Mouse (Mus musculus) CD4-positive helper T cell, adult 2 months (primary cell): ENCODE data around the gene Tmem104.

Source experiments
- DNase-seq: peaks from one replicate; pipeline ENCODE4 v3.0.0-alpha.2; 2012; ENCODE audit warnings: low read depth, missing footprints, low spot score

The Tmem104 gene

GRCm38 (mm10) chr11:115264862-115265668 lies 77.8 kb downstream of the Tmem104 start:
- DNase-seq: peak; percentile 51

GRCm38 (mm10) chr11:115265771-115266399 lies 78.6 kb downstream of the Tmem104 start:
- DNase-seq: peak; percentile 29

GRCm38 (mm10) chr11:115266400-115266778 lies 79.1 kb downstream of the Tmem104 start:
- DNase-seq: peak; percentile 24

GRCm38 (mm10) chr11:115267061-115267883 lies 80.0 kb downstream of the Tmem104 start, which contains the start of gene Grin2c:
TSS of gene Grin2c (minus strand) at chr11:115267243.
- DNase-seq: no peak

GRCm38 (mm10) chr11:115267958-115268357 lies 80.7 kb downstream of the Tmem104 start:
- no peak for DNase-seq

GRCm38 (mm10) chr11:115269330-115270066 lies 82.2 kb downstream of the Tmem104 start:
- DNase-seq: no peak

- peak; percentile 59 for DNase-seq
These were observed 83.0 kb downstream of the Tmem104 start for GRCm38 (mm10) chr11:115270148-115270861.

GRCm38 (mm10) chr11:115271052-115271451 lies 83.8 kb downstream of the Tmem104 start:
- DNase-seq: no peak

- no peak for DNase-seq
These were observed 84.2 kb downstream of the Tmem104 start for GRCm38 (mm10) chr11:115271481-115271880.

GRCm38 (mm10) chr11:115272894-115273498 lies 85.7 kb downstream of the Tmem104 start:
- no peak for DNase-seq

GRCm38 (mm10) chr11:115273735-115274134 lies 86.4 kb downstream of the Tmem104 start:
- no peak for DNase-seq

GRCm38 (mm10) chr11:115274178-115274577 lies 86.9 kb downstream of the Tmem104 start:
- no peak for DNase-seq

- DNase-seq: no peak
These were observed 87.5 kb downstream of the Tmem104 start for GRCm38 (mm10) chr11:115274771-115275170.

- peak; percentile 36 for DNase-seq
These were observed 88.2 kb downstream of the Tmem104 start for GRCm38 (mm10) chr11:115275509-115275908.

- DNase-seq: no peak
These were observed 88.7 kb downstream of the Tmem104 start for GRCm38 (mm10) chr11:115275954-115276353.

GRCm38 (mm10) chr11:115276780-115277603 lies 89.7 kb downstream of the Tmem104 start, which contains the start of gene Fdxr:
TSS of gene Fdxr (minus strand) at chr11:115277050.
- peak; percentile 100 for DNase-seq

GRCm38 (mm10) chr11:115277604-115277975 lies 90.3 kb downstream of the Tmem104 start:
- no peak for DNase-seq

- no peak for DNase-seq
These were observed 90.9 kb downstream of the Tmem104 start for GRCm38 (mm10) chr11:115278176-115278575.

GRCm38 (mm10) chr11:115279726-115280125 lies 92.4 kb downstream of the Tmem104 start:
- no peak for DNase-seq
